Mouse (Mus musculus) testis, postnatal 10 days (tissue): ENCODE measurements at regions not wholly inside any gene's neighbourhood (a gene's known extent, or its start where the extent isn't known, plus 50 kb on each side); places are given as distances from the start of the nearest gene placed in this dataset.

Experiments used
- DNase-seq: peaks from one replicate; pipeline ENCODE4 v3.0.0; 2021; ENCODE audit warnings: low spot score

DNA sequence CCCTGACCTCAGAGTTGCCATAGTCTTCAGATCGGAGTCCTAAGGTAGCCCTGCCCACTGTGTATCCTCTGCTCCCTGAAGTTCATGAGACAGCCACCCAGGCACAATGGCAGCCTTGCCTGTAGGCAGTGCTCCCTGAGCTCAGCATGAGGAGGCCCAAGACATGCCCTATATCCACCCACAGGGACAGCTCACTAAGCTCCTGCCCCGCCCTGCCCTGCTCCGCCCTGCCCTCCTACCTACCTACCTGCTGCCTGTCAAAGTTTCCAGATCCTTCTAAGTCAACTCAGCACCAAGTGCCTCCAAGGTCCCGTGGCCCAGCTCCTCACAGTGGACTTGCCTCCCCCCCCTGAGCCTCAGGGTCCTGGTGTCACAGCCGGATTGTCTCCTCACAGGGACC lies 168.9 kb downstream of the Bcl11b start:
- DNase-seq: no peak

DNA sequence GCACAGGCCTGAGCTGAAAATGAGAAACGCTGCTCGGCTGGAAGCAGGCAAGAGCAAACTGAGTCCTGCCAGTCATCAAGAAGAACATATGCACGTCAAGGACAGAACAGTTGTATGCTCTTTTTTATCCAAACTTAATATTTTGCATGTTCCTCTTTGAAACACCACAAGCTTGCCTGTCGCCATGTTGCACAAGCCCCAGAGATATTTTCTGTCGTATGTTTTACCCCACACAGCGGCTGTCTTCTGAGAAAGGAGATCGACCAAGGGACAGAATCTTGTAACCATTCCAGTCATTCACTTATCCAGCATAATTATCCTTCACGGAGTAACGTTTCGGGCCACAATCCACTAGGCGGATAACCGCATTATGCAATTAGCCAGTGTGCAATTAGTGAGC lies 165.7 kb downstream of the Bcl11b start:
- DNase-seq: no peak

DNA sequence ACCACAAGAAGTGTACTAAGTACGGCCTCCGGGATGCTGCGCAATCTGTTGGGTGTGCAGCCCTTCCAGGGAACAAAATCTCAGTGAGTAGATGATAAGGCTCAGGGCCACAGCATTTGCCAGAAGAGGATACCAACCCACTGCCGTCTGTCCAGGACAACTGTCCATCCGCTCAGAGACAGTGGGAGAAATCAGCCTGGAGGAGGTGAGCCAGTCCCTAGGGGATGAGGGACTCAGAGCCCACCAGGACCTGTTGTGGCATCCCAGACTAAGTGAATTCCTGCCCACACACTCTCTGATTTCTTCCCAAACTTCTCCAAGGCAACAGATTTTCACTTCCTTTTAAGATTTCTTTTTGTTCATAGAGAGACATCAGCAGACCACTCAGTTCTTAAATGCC lies 158.8 kb downstream of the Bcl11b start:
- no peak for DNase-seq

DNA sequence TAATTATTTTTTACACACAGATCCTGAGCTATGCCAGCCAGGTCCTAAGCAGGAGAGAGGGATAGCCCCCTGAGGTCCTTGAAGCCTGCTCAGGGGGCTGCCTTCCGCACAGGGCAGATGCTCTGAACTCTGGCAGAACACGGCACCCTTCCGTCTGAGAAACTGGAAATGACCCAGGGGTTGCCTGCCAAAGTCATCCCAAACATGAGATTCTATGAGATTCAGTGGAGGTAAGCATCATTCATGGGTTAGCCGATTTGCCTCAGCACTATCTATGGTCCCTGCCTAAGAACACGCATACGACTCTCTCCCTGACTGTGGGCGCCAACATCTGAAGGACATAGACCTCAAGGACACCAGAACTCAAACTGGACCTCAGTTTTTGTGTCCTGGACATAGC lies 152.8 kb downstream of the Bcl11b start:
- no peak for DNase-seq

GRCm38 (mm10) chr12:107852921-107853320 lies 150.5 kb downstream of the Bcl11b start:
- no peak for DNase-seq

DNA sequence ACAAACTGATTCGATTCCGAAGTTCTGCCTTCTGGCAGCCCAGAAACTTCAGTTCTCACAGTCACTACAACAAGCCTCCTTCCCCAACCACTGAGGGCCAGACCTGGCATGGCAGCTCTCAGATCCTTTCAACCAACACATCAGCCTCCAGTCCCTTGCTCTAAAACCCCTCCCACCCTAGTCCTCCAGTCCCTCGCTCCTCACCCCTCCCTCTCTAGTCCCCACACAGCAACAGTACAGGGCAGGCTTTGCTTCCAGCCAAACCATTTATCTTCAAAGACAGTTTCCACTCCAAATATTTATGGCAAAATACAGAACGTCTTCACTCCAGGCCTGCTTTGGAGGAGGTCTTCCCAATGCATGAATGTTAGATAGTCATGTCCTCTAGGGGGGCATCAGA lies 147.9 kb downstream of the Bcl11b start:
- DNase-seq: no peak

GRCm38 (mm10) chr12:107856421-107857043 lies 146.9 kb downstream of the Bcl11b start:
- DNase-seq: no peak

GRCm38 (mm10) chr12:107858536-107859280 lies 144.7 kb downstream of the Bcl11b start:
- DNase-seq: no peak

GRCm38 (mm10) chr12:107859750-107860149 lies 143.7 kb downstream of the Bcl11b start:
- no peak for DNase-seq

DNA sequence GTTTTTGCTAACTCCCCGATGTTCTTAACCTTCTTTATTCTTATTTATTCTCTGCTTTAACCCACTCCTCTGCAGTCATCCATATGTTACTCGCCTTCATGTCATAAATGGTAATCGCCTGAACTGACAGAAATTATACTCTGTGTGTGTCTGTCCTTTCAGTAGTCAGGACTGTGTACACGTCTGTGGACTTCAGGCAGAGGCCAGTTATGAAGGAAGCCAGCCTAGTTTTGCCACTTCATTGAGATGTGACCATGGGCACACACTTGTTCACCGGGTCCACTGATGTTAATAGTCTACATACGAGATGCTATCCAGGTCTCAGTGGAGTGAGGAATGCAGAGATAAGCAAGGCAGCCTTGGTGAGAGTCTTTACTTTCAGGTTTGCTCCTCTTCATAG lies 143.0 kb downstream of the Bcl11b start:
- DNase-seq: no peak
